Mouse (Mus musculus) embryonic facial prominence, embryonic 11.5 days (tissue): ENCODE measurements around the gene P2rx2. TPM values are rescaled to one million over a fixed set of nuclear protein-coding genes. Genes with fewer than 3 reads are reported as not detected.
A peak's percentile ranks its signal among the peaks of the same experiment; 100 is the strongest.

Experiments
- ATAC-seq: fragments of 200-750 bp; cut with Nextera tagmentation; replicated peaks from 2 replicates; pipeline ENCODE4 v1.8.0; 2017; ENCODE audit warnings: low read depth; ENCODE audit not compliant: insufficient number of reproducible peaks, low FRiP score, low TSS enrichment
- DNase-seq: peaks from one replicate; pipeline ENCODE4 v3.0.0-alpha.2; 2015; ENCODE audit warnings: low spot score
- H3K27ac ChIP-seq: fragments of 300-500 bp; sonication (generic); replicated peaks from 2 replicates; pipeline ENCODE4 v1.5.1; 2014; ENCODE audit warnings: mild to moderate bottlenecking, low read depth, low read length, control low read depth
- H3K27me3 ChIP-seq: fragments of 300-500 bp; sonication (generic); 2 replicates; pipeline ENCODE4 v1.6.1; 2014; ENCODE audit warnings: mild to moderate bottlenecking, low read length, moderate library complexity, mixed read lengths; ENCODE audit not compliant: control insufficient read depth, insufficient read depth
- H3K36me3 ChIP-seq: fragments of 300-500 bp; sonication (generic); replicated peaks from 2 replicates; pipeline ENCODE4 v1.6.1; 2014; ENCODE audit warnings: low read depth, mild to moderate bottlenecking, low read length, moderate library complexity, mixed read lengths; ENCODE audit not compliant: control insufficient read depth, insufficient read depth
- H3K4me1 ChIP-seq: fragments of 300-500 bp; sonication (generic); 2 replicates; pipeline ENCODE4 v1.6.1; 2014; ENCODE audit warnings: low read length, mixed read lengths; ENCODE audit not compliant: control insufficient read depth, insufficient read depth
- H3K4me2 ChIP-seq: fragments of 300-500 bp; sonication (generic); 2 replicates; pipeline ENCODE4 v1.6.1; 2014; ENCODE audit warnings: low read depth, mild to moderate bottlenecking, control low read depth, low read length, moderate library complexity
- H3K4me3 ChIP-seq: fragments of 300-500 bp; sonication (generic); 2 replicates; pipeline ENCODE4 v1.5.1; 2014; ENCODE audit warnings: low read depth, low read length, control low read depth
- H3K9ac ChIP-seq: fragments of 300-500 bp; sonication (generic); replicated peaks from 2 replicates; pipeline ENCODE4 v1.6.1; 2014; ENCODE audit warnings: mild to moderate bottlenecking, control low read depth, low read length
- H3K9me3 ChIP-seq: fragments of 300-500 bp; sonication (generic); replicated peaks from 2 replicates; pipeline ENCODE4 v1.6.1; 2016; ENCODE audit warnings: mild to moderate bottlenecking, low read length, inconsistent platforms, mixed read lengths; ENCODE audit not compliant: control insufficient read depth
- WGBS: fragments of 180-500 bp; shearing (Covaris S2); extraction: QIAGEN DNeasy Blood & Tissue Kit; methylation state at CpG from one replicate; pipeline ENCODE4 v1.1.7; 2014; 5-methylcytosine and 5-hydroxymethylcytosine counted together
- polyA plus RNA-seq: library from polyadenylated mRNA; unstranded; fragments of >200 nt; fragmentation: Nextera tagmentation; extraction: Ambion mirVana; gene quantifications from 2 replicates; pipeline ENCODE4 v1.2.1, GENCODE M21; 2014

Gene P2rx2
- polyA plus RNA-seq, 1 experiment from 2014 or later, result 1.00 TPM

GRCm38 (mm10) chr5:110379823-110380222, 36.8 kb upstream of the P2rx2 start:
- WGBS, result 83% methylated on average over 4 of the region's 4 CpGs
- Histone ChIP-seq H3K4me1 (no peaks in the 10 kb centered on the region; the same call in none of the 2 replicates), H3K4me2 (no peak overlapping the region), H3K27ac (no peak overlapping the region), H3K4me3 (no peak overlapping the region), H3K9ac (no peak overlapping the region), H3K36me3 (peaks cover 9% of the 10 kb centered on the region), H3K9me3 (no peaks in the 10 kb centered on the region), H3K27me3 (no peaks in the 10 kb centered on the region)
- ATAC-seq (no peak), DNase-seq (no peak)

- Histone ChIP-seq H3K36me3 (peaks cover 11% of the 10 kb centered on the region), H3K27me3 (no peaks in the 10 kb centered on the region), H3K4me3 (no peak overlapping the region), H3K4me1 (no peaks in the 10 kb centered on the region; the same call in 1 of the 2 replicates), H3K9me3 (no peaks in the 10 kb centered on the region), H3K27ac (no peak overlapping the region), H3K9ac (no peak overlapping the region), H3K4me2 (no peak overlapping the region)
- DNase-seq, result no peak
- 83% methylated on average over 15 of the region's 15 CpGs for WGBS
- no peak for ATAC-seq
These were observed 36.1 kb upstream of the P2rx2 start for GRCm38 (mm10) chr5:110379086-110379485.

GRCm38 (mm10) chr5:110378181-110378583, 35.2 kb upstream of the P2rx2 start:
- peak; percentile 38 for DNase-seq
- H3K4me3 ChIP-seq, result no peak overlapping the region
- no peak overlapping the region for H3K27ac ChIP-seq
- H3K4me1 ChIP-seq, result no peaks in the 10 kb centered on the region; the same call in 1 of the 2 replicates
- no peak overlapping the region for H3K4me2 ChIP-seq
- H3K9ac ChIP-seq, result no peak overlapping the region
- WGBS, result 31% methylated on average over 20 of the region's 20 CpGs
- no peak; the same call in 1 of the 2 replicates for ATAC-seq
- H3K9me3 ChIP-seq, result no peaks in the 10 kb centered on the region
- H3K36me3 ChIP-seq, result peaks cover 11% of the 10 kb centered on the region
- no peaks in the 10 kb centered on the region for H3K27me3 ChIP-seq

- no peak overlapping the region for H3K4me2 ChIP-seq
- peaks cover 11% of the 10 kb centered on the region for H3K36me3 ChIP-seq
- H3K4me1 ChIP-seq, result no peaks in the 10 kb centered on the region; the same call in 1 of the 2 replicates
- no peak overlapping the region for H3K4me3 ChIP-seq
- WGBS, result 66% methylated on average over 8 of the region's 8 CpGs
- H3K9ac ChIP-seq, result no peak overlapping the region
- H3K9me3 ChIP-seq, result no peaks in the 10 kb centered on the region
- DNase-seq, result peak; percentile 79
- H3K27me3 ChIP-seq, result no peaks in the 10 kb centered on the region
- ATAC-seq, result 0 out of 2 replicates have a peak, but pooled peaks have one; percentile 5
- H3K27ac ChIP-seq, result no peak overlapping the region
These were observed 33.9 kb upstream of the P2rx2 start for GRCm38 (mm10) chr5:110376802-110377433.

- WGBS, result 30% methylated on average over 11 of the region's 11 CpGs
- H3K4me3 ChIP-seq, result peak overlapping the region; percentile 48; the same call in 1 of the 2 replicates
- H3K4me2 ChIP-seq, result peak overlapping the region; percentile 93
- no peaks in the 10 kb centered on the region for H3K27me3 ChIP-seq
- H3K9me3 ChIP-seq, result no peaks in the 10 kb centered on the region
- peaks cover 2% of the 10 kb centered on the region for H3K36me3 ChIP-seq
- ATAC-seq (no peak), DNase-seq (peak; percentile 27)
- H3K27ac ChIP-seq, result no peak overlapping the region
- no peaks in the 10 kb centered on the region for H3K4me1 ChIP-seq
- peak overlapping the region; percentile 65 for H3K9ac ChIP-seq
These were observed 21.0 kb upstream of the P2rx2 start for GRCm38 (mm10) chr5:110363822-110364545.

- H3K4me3 ChIP-seq, result peak overlapping the region; percentile 48
- ATAC-seq (peak; percentile 80), DNase-seq (peak; percentile 84)
- no peaks in the 10 kb centered on the region for H3K4me1 ChIP-seq
- H3K9ac ChIP-seq, result peak overlapping the region; percentile 65
- peaks cover 2% of the 10 kb centered on the region for H3K36me3 ChIP-seq
- no peak overlapping the region for H3K27ac ChIP-seq
- H3K9me3 ChIP-seq, result no peaks in the 10 kb centered on the region
- no peaks in the 10 kb centered on the region for H3K27me3 ChIP-seq
- peak overlapping the region; percentile 93 for H3K4me2 ChIP-seq
- WGBS, result 2% methylated on average over 60 of the region's 72 CpGs
These were observed 20.3 kb upstream of the P2rx2 start for GRCm38 (mm10) chr5:110363179-110363821.

GRCm38 (mm10) chr5:110362813-110363178, 19.8 kb upstream of the P2rx2 start:
- H3K27ac ChIP-seq, result no peak overlapping the region
- no peaks in the 10 kb centered on the region for H3K4me1 ChIP-seq
- WGBS, result 2% methylated on average over 28 of the region's 28 CpGs
- DNase-seq (no peak), ATAC-seq (peak; percentile 24; the same call in 1 of the 2 replicates)
- H3K4me3 ChIP-seq, result peak overlapping the region; percentile 48
- no peaks in the 10 kb centered on the region; the same call in none of the 2 replicates for H3K36me3 ChIP-seq
- peak overlapping the region; percentile 65 for H3K9ac ChIP-seq
- no peaks in the 10 kb centered on the region for H3K9me3 ChIP-seq
- H3K27me3 ChIP-seq, result no peaks in the 10 kb centered on the region
- H3K4me2 ChIP-seq, result peak overlapping the region; percentile 93
